Mouse (Mus musculus): ENCODE measurements around the gene Tmem269.

Tmem269 gene

DNA sequence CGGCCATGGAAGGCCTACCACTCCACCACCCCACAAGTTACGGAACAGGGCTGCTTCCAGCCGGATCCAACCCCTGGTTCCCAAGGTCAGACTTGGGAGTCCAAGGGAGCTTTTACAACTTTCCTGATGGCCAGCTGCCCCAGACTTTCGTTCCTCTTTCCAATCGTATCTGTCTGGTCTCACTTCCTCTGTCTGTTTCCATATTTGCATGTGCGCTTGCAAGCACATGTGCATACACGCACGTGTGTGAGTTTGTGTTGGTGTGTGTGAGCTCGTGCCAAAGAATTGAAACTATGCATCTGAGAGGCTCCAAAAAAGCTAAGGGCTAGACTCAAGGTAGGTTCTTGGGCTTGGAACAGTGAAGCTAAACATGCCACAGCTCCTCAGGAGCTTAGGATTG lies 36.6 kb downstream of the Tmem269 start:
- no peak for DNase-seq (ENCODE audit: low spot score)

GRCm38 (mm10) chr4:119180133-119180707 lies 37.8 kb downstream of the Tmem269 start:
- DNase-seq (ENCODE audit: low spot score), result no peak

DNA sequence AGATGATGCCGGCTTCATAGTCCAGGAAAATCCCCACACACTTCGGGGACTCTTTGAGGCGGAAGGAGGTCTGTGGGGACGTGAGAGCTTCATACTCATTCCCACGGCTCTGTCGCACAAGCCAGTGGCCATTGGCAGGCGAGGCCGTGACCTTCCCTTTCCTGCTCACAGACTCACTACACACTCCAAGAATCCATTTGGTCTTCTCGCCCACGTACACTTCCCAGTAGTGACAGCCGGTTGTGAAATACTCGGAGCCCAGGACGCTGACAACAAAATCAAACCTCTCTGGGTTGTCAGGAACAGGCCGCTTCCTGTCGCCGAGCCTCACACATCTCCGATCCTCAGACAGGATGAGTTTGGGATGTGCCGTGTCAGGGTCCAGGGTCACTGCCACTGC lies 39.7 kb downstream of the Tmem269 start:
- DNase-seq (ENCODE audit: low spot score), result no peak

DNA sequence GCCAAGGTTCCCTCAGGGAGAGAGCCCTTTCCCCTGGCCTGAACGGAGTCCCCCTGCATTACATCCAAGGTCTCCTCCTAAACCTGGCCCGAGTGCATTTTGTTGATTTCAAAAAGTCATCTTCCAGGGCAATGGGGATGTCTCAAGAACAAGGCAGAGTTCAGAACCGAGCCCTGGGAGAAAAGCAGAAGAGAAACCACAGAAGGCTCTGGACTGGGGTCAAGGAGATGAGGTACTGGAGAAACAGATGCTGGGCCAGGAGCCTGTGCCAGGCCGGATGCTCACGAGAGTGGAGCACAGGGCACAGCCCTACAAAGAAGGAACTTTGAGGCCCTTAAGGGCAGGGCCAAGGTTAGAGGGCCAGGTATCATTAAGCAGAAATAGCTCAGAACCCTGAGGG lies 40.3 kb downstream of the Tmem269 start:
- no peak for DNase-seq (ENCODE audit: low spot score)

- DNase-seq (ENCODE audit: low spot score), result peak; percentile 90
Observed at GRCm38 (mm10) chr4:119173851-119174453, 44.1 kb downstream of the Tmem269 start, which contains the start of gene Zfp691. TSS of gene Zfp691 (minus strand) at chr4:119174195.

DNA sequence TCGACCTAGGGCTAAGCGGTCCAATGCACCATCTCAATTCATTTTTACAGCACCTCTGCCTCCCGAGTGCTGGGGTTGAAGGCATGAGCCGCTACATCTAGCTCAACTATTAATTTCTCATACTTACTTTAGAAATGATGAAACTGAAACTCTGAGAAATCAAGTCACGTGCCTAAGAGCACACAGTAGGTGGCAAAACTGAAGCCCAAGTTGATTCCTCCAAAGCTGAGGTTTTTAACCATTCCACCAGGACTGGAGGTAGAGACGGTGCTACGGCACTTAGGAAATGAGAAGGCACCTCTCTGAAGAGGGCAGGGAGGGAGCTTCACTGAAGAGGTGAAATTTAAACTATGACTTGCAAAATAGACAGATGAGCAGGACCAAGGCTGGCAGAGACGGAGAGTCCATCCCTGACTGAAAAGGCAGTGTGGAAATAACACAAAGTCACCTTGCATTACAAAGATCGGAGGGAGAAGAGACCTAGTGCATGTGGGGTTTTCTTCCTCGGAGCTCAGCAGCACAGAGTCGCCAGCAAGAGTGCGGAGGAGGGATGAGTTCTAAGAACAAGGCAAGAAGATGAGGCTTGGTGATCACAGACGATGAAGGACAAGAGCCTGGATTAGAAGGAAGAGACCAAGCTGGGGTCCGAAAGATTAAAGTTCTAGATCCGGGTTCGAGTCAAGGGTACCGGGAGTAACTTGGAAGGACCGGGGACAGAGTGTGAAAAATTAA lies 44.9 kb downstream of the Tmem269 start:
- no peak for DNase-seq (ENCODE audit: low spot score)

- peak; percentile 68 for DNase-seq (ENCODE audit: low spot score)
Observed at GRCm38 (mm10) chr4:119167663-119168062, 50.4 kb downstream of the Tmem269 start.

- no peak for DNase-seq (ENCODE audit: low spot score)
Observed at GRCm38 (mm10) chr4:119167068-119167467, 50.9 kb downstream of the Tmem269 start.

DNA sequence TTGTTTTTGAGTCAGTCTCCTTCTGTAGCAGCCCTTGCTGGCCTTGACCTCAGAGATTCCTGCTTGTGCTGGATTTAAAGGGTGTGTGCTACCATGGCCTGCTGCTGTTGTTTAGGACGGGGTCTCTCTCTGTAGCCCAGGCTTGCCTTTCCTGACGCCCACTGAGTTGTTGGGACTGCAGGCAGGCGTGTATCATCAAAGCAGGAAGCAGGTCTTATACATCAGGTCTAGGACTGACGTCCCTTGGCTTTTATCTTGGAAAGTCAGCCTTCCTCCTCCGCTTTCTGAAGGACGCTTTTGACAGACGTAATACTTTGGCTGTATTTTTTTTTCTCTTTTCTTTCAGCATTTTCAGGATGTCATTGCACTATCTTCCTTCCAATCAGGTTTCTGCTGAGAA lies 52.1 kb downstream of the Tmem269 start:
- no peak for DNase-seq (ENCODE audit: low spot score)

GRCm38 (mm10) chr4:119162990-119163389 lies 55.0 kb downstream of the Tmem269 start:
- no peak for DNase-seq (ENCODE audit: low spot score)

DNA sequence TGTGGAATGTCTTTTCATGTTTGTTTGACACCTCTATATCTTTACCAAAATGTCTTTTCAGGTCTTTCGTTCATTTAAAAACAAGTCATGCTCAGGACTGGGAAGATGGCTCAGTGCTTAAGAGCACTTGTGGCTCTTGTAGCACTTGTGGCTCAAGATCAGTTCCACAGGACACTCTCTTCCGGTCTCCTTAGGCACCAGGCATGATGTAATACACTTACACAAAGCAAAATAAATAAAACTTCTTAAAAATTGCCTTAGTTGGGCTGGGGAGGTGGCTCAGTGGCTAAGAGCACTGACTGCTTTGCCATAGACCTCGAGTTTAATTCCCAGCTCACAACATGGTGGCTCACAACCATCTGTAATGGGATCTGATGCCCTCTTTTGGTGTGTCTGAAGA lies 56.7 kb downstream of the Tmem269 start:
- no peak for DNase-seq (ENCODE audit: low spot score)

- no peak for DNase-seq (ENCODE audit: low spot score)
Observed at GRCm38 (mm10) chr4:119157891-119158290, 60.1 kb downstream of the Tmem269 start.

DNA sequence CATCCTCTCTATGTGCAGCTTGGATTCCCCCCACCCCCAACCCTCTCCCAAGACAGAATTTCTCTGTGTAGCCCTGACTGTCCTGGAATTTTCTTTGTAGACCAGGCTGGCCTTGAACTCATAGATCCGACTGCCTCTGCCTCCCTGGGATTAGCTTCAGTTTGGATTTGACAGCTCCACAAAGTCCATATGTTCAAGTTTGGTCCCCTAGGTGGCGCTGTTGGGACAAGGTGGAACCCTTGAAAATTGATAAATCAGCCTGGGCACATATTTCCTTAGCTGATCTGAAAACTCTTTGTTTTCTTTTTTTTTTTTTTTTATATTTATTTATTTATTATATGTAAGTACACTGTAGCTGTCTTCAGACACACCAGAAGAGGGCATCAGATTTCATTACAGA lies 60.8 kb downstream of the Tmem269 start:
- DNase-seq (ENCODE audit: low spot score), result peak; percentile 37
